11 mouse cellular contexts compared by ENCODE assay signal in the genomic region with DNA sequence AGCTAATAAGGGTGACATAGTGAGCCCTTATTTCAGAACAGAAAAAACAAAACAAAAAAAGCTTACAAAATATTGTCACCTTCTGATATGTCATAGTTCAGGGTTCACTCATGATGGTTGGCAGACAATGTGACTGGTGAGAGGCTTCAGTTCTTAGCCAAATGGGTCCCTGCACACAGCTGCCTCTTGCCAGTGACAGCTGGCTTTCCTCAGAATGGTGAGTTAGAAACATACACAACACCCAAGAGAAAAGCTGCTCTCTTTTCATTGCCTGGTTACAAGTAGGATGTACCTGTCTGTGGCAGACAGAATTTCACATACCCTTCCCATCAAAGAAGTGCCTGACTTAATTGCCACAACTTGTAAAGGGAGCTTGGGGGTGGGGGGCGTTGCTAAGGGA. TPM values are rescaled to one million over a fixed set of nuclear protein-coding genes. Genes with fewer than 3 reads are reported as not detected.
DNase-seq lines count a peak whose midpoint lies in the region; ATAC-seq lines count a peak whose summit lies in the region.
"Had no signal": no experiment of that assay in that cellular context is flagged by ENCODE, and none has a peak within 500 bp of the region (broad histone marks: within the 10 kb centered on the region; RNA-seq: fewer than 3 reads in every experiment).

No protein-coding gene starts in this region.

- 12% methylated on average over 1 of the region's 1 CpGs for WGBS in kidney, embryonic 15.5 days
- WGBS in limb, embryonic 15.5 days, result 33% methylated on average over 1 of the region's 1 CpGs

- peak overlapping the region; percentile 64; the same call in 1 of the 2 replicates for H3K4me2 ChIP-seq in kidney, embryonic 15.5 days
- H3K4me2 ChIP-seq in limb, embryonic 15.5 days, result 0 out of 2 replicates have a peak overlapping the region, but pooled peaks have one; percentile 47

- ATAC-seq in kidney, embryonic 15.5 days (replicated peaks; ENCODE audit: low FRiP score), result no peak
- ATAC-seq in limb, embryonic 15.5 days (ENCODE audit: insufficient number of reproducible peaks, low FRiP score, low TSS enrichment, low read depth), result no peak

- no peak for DNase-seq in kidney, postnatal 25 days
- DNase-seq in retina, postnatal 1 day, result peak; percentile 10
- DNase-seq in retina, embryonic 14.5 days (ENCODE audit: low spot score), result no peak
- no peak for DNase-seq in layer of hippocampus, adult 18-20 months (ENCODE audit: low spot score in 2 of 2)
- no peak for DNase-seq in spleen, postnatal 14 days (ENCODE audit: low spot score in 2 of 2)

- no peak overlapping the region for H3K9ac ChIP-seq in kidney, embryonic 15.5 days
- H3K9ac ChIP-seq in limb, embryonic 15.5 days, result no peak overlapping the region
- H3K9ac ChIP-seq: liver, embryonic 15.5 days had no signal

- H3K9me3 ChIP-seq in kidney, embryonic 15.5 days (replicated peaks), result no peaks in the 10 kb centered on the region
- no peaks in the 10 kb centered on the region for H3K9me3 ChIP-seq in limb, embryonic 15.5 days
- H3K9me3 ChIP-seq: liver, embryonic 15.5 days had no signal

- H3K4me1 ChIP-seq in kidney, embryonic 15.5 days, result peaks cover 13% of the 10 kb centered on the region; the same call in 1 of the 2 replicates
- H3K4me1 ChIP-seq in limb, embryonic 15.5 days, result peaks cover 6% of the 10 kb centered on the region; the same call in 1 of the 2 replicates
- H3K4me1 ChIP-seq: liver, embryonic 15.5 days had no signal

- no peak overlapping the region for H3K27ac ChIP-seq in kidney, embryonic 15.5 days
- H3K27ac ChIP-seq in limb, embryonic 15.5 days, result no peak overlapping the region
- H3K27ac ChIP-seq: kidney, postnatal 0 days; liver, embryonic 15.5 days had no signal

- peaks cover 18% of the 10 kb centered on the region for H3K27me3 ChIP-seq in kidney, embryonic 15.5 days
- H3K27me3 ChIP-seq in limb, embryonic 15.5 days, result peaks cover 10% of the 10 kb centered on the region
- H3K27me3 ChIP-seq: Patski had no signal

- peak overlapping the region; percentile 42; the same call in 1 of the 2 replicates for H3K4me3 ChIP-seq in kidney, embryonic 15.5 days (replicated peaks)
- H3K4me3 ChIP-seq in limb, embryonic 15.5 days, result no peak overlapping the region
- H3K4me3 ChIP-seq: erythroblast, embryonic 14.5 days; liver, embryonic 15.5 days had no signal

- H3K36me3 ChIP-seq in kidney, embryonic 15.5 days, result no peaks in the 10 kb centered on the region
- H3K36me3 ChIP-seq in limb, embryonic 15.5 days, result no peaks in the 10 kb centered on the region
- H3K36me3 ChIP-seq: liver, embryonic 15.5 days had no signal

RNA-seq across cellular contexts. Expression of gene Zfp90, which starts 18.5 kb away (rescaled TPM):
- polyA plus RNA-seq in kidney, embryonic 15.5 days (2015; fragmentation: Nextera tagmentation; extraction: Ambion mirVana), result 16.9 and 20.8 TPM in 2 replicates
- 21.1 and 22.2 TPM in 2 replicates for polyA plus RNA-seq in limb, embryonic 15.5 days (2015; fragmentation: Nextera tagmentation; extraction: Ambion mirVana)
- 10 to 100 TPM; 11.1 to 12.6 TPM for total RNA-seq in layer of hippocampus, adult 18-20 months (2021)
